Mouse (Mus musculus) left cerebral cortex, postnatal 25 days (tissue): ENCODE measurements around the gene Kcnrg. TPM values are rescaled to one million over a fixed set of nuclear protein-coding genes. Genes with fewer than 3 reads are reported as not detected.

Experiments used
- DNase-seq, 2 experiments: peaks; one replicate each; pipeline ENCODE4 v3.0.0; 2022; ENCODE audit warnings: low spot score in 2 of 2, mixed read lengths in 1 of 2
- intact Hi-C: fragments of 180-260 bp; cut with DNase I; formaldehyde crosslinking; loops from one replicate; pipeline ENCODE4 v1.15.1; 2025
- microRNA-seq, 2 experiments: library from miRNA; unstranded; fragments of <30 nt; microRNA quantifications; one replicate each; pipeline ENCODE4 v1.2.0; 2022
- total RNA-seq, 2 experiments: library from RNA; stranded (reverse); gene quantifications; 2 replicates each; pipeline ENCODE4 v1.2.3; 2021

Gene Kcnrg
- total RNA-seq, 2 experiments from 2014 or later: 0.55 to 0.83 TPM

- no peak for DNase-seq
- intact Hi-C loops: no loop called here
These were observed 13.1 kb downstream of the Kcnrg start for GRCm38 (mm10) chr14:61620371-61620770.

GRCm38 (mm10) chr14:61635969-61636368 is 28.7 kb downstream of the Kcnrg start:
- intact Hi-C loops: no loop called here
- no peak for DNase-seq

GRCm38 (mm10) chr14:61642668-61643067 is 35.4 kb downstream of the Kcnrg start:
- intact Hi-C loops: no loop called here
- DNase-seq: no peak

- no peak for DNase-seq
- intact Hi-C loops: loop anchor here (5.0 kb wide), 2 partner anchors 43 to 88 kb away; partner anchors contain the start of gene Spryd7
These were observed 38.3 kb downstream of the Kcnrg start for GRCm38 (mm10) chr14:61645547-61645946.

- intact Hi-C loops: loop anchor here (5.0 kb wide), 2 partner anchors 45 to 90 kb away; partner anchors contain the start of gene Spryd7
- peak; percentile 16 to 26 for DNase-seq
These were observed 40.1 kb downstream of the Kcnrg start for GRCm38 (mm10) chr14:61647182-61647880.

GRCm38 (mm10) chr14:61647881-61648684 is 40.8 kb downstream of the Kcnrg start:
- intact Hi-C loops: loop anchor here (1.0 to 5.0 kb wide), 4 partner anchors 34 to 809 kb away; partner anchors contain the start of genes Gucy1b2 and Spryd7
- peak; percentile 13 to 16 for DNase-seq

GRCm38 (mm10) chr14:61648685-61649504 is 41.6 kb downstream of the Kcnrg start:
- peak; percentile 95 to 97 for DNase-seq

GRCm38 (mm10) chr14:61650291-61650960 is 43.2 kb downstream of the Kcnrg start:
- intact Hi-C loops: loop anchor here (2.0 to 5.0 kb wide), 2 partner anchors 392 to 602 kb away; no protein-coding TSS in a partner anchor
- DNase-seq: peak; percentile 51 to 59

More at GRCm38 (mm10) chr14:61648685-61649504, 41.6 kb downstream of the Kcnrg start:
- intact Hi-C loops: loop anchor here (1.0 to 5.0 kb wide), 4 partner anchors 33 to 808 kb away; partner anchors contain the start of genes Gucy1b2 and Spryd7

GRCm38 (mm10) chr14:61656469-61656868 is 49.2 kb downstream of the Kcnrg start:
- intact Hi-C loops: no loop called here
- DNase-seq: no peak

- intact Hi-C loops: no loop called here
- no peak for DNase-seq
These were observed 54.2 kb downstream of the Kcnrg start for GRCm38 (mm10) chr14:61661496-61661895.

- DNase-seq: no peak
- intact Hi-C loops: no loop called here
These were observed 55.0 kb downstream of the Kcnrg start for GRCm38 (mm10) chr14:61662307-61662706.

Small RNA genes within 50 kb of the gene (microRNA-seq; reads per million reads assigned to microRNA genes)
- gene Mir15a: 1,171 to 1,588 reads per million in 2 experiments
- gene Mir16-1: 169 to 431 reads per million in 2 experiments

Other genes starting within 250 kb of the Kcnrg start
- 1 to 10 TPM; 3.6 to 4.1 TPM for gene Ebpl, start 247.0 kb upstream of the Kcnrg start, total RNA-seq
- 10 to 100 TPM; 75.3 to 76.8 TPM for gene Kpna3, start 167.6 kb upstream of the Kcnrg start, total RNA-seq
- 10 to 100 TPM; 46.1 to 48.7 TPM for gene Spryd7, start 50.6 kb upstream of the Kcnrg start, total RNA-seq
- 10 to 100 TPM; 11.6 to 12.2 TPM for gene Trim13, start 9.2 kb upstream of the Kcnrg start, total RNA-seq